Mouse (Mus musculus) C2C12 (cell line): ENCODE measurements around the gene Engase.

Experiments
- CTCF ChIP-seq: IDR thresholded peaks from one replicate; pipeline ENCODE4 v1.5.1; 2011; ENCODE audit not compliant: control insufficient read depth, insufficient read depth, insufficient read length
- MYOG ChIP-seq: IDR thresholded peaks from one replicate; pipeline ENCODE4 v1.6.1; 2011; ENCODE audit not compliant: control insufficient read depth, insufficient read length; ENCODE audit errors: extremely low read depth

GRCm38 (mm10) chr11:118530313-118530712, 53.7 kb downstream of the Engase start:
- TF ChIP-seq CTCF (no peak), MYOG (no peak)
